Mouse (Mus musculus) heart, adult 18-20 months (tissue): ENCODE measurements around the gene Sox6. TPM values are rescaled to one million over a fixed set of nuclear protein-coding genes. Genes with fewer than 3 reads are reported as not detected.

Experiments
- DNase-seq, 2 experiments: peaks; one replicate each; pipeline ENCODE4 v3.0.0; 2021 to 2022; ENCODE audit warnings: mixed read lengths in 1 of 2
- total RNA-seq, 2 experiments: library from RNA; stranded (reverse); gene quantifications; 2 replicates each; pipeline ENCODE4 v1.2.3; 2021

Gene Sox6
- total RNA-seq, 2 experiments from 2014 or later = 20.8 to 24.7 TPM

GRCm38 (mm10) chr7:115830938-115831873 lies 207.4 kb downstream of the Sox6 start:
- DNase-seq = peak; percentile 23 to 44

GRCm38 (mm10) chr7:115830366-115830765 lies 208.2 kb downstream of the Sox6 start:
- DNase-seq = no peak

GRCm38 (mm10) chr7:115829756-115830155 lies 208.8 kb downstream of the Sox6 start:
- DNase-seq = no peak

GRCm38 (mm10) chr7:115829260-115829659 lies 209.3 kb downstream of the Sox6 start:
- DNase-seq = no peak

- peak; percentile 50 to 60 for DNase-seq
These were observed 213.3 kb downstream of the Sox6 start for GRCm38 (mm10) chr7:115825295-115825694.

- DNase-seq = no peak
These were observed 213.9 kb downstream of the Sox6 start for GRCm38 (mm10) chr7:115824621-115825256.

GRCm38 (mm10) chr7:115819136-115819535 lies 219.5 kb downstream of the Sox6 start:
- no peak for DNase-seq

- DNase-seq = no peak
These were observed 235.3 kb downstream of the Sox6 start for GRCm38 (mm10) chr7:115803256-115803655.

GRCm38 (mm10) chr7:115794139-115794858 lies 244.3 kb downstream of the Sox6 start:
- DNase-seq = no peak

- DNase-seq = no peak
These were observed 245.8 kb downstream of the Sox6 start for GRCm38 (mm10) chr7:115792841-115793240.

GRCm38 (mm10) chr7:115789116-115789823 lies 249.3 kb downstream of the Sox6 start:
- DNase-seq = no peak

- DNase-seq = peak; percentile 23 to 25
These were observed 254.3 kb downstream of the Sox6 start for GRCm38 (mm10) chr7:115783982-115784917.

GRCm38 (mm10) chr7:115780148-115780547 lies 258.4 kb downstream of the Sox6 start:
- DNase-seq = no peak

- DNase-seq = no peak
These were observed 259.1 kb downstream of the Sox6 start for GRCm38 (mm10) chr7:115779544-115779943.

GRCm38 (mm10) chr7:115776736-115777135 lies 261.9 kb downstream of the Sox6 start:
- no peak for DNase-seq

- DNase-seq = no peak
These were observed 262.3 kb downstream of the Sox6 start for GRCm38 (mm10) chr7:115776324-115776723.

GRCm38 (mm10) chr7:115766316-115766715 lies 272.3 kb downstream of the Sox6 start:
- DNase-seq = no peak

- no peak for DNase-seq
These were observed 274.7 kb downstream of the Sox6 start for GRCm38 (mm10) chr7:115763851-115764250.

GRCm38 (mm10) chr7:115758172-115758571 lies 280.4 kb downstream of the Sox6 start:
- no peak for DNase-seq

- no peak for DNase-seq
These were observed 283.3 kb downstream of the Sox6 start for GRCm38 (mm10) chr7:115755272-115755671.

- DNase-seq = peak; percentile 31 to 40
These were observed 284.4 kb downstream of the Sox6 start for GRCm38 (mm10) chr7:115754216-115754615.
